Mouse (Mus musculus) kidney, embryonic 14.5 days (tissue): ENCODE measurements around the gene Glycam1. TPM values are rescaled to one million over a fixed set of nuclear protein-coding genes. Genes with fewer than 3 reads are reported as not detected.

Source experiments
- ATAC-seq: fragments of 200-750 bp; cut with Nextera tagmentation; 2 replicates; pipeline ENCODE4 v1.8.0; 2017; ENCODE audit warnings: moderate number of reproducible peaks, mild to moderate bottlenecking, moderate TSS enrichment, moderate library complexity; ENCODE audit not compliant: low FRiP score, low TSS enrichment
- H3K27ac ChIP-seq: fragments of 300-500 bp; sonication (generic); 2 replicates; pipeline ENCODE4 v1.5.1; 2014; ENCODE audit warnings: low read depth, mild to moderate bottlenecking, low read length, moderate library complexity, mixed read lengths
- H3K27me3 ChIP-seq: fragments of 300-500 bp; sonication (generic); 2 replicates; pipeline ENCODE4 v1.6.1; 2014; ENCODE audit warnings: mild to moderate bottlenecking, low read length; ENCODE audit not compliant: control insufficient read depth, insufficient read depth
- H3K36me3 ChIP-seq: fragments of 300-500 bp; sonication (generic); 2 replicates; pipeline ENCODE4 v1.6.1; 2014; ENCODE audit warnings: low read length, mixed read lengths; ENCODE audit not compliant: control insufficient read depth, insufficient read depth
- H3K4me1 ChIP-seq: fragments of 300-500 bp; sonication (generic); 2 replicates; pipeline ENCODE4 v1.6.1; 2014; ENCODE audit warnings: low read length, mixed read lengths; ENCODE audit not compliant: control insufficient read depth, insufficient read depth
- H3K4me2 ChIP-seq: fragments of 300-500 bp; sonication (generic); replicated peaks from 2 replicates; pipeline ENCODE4 v1.6.1; 2014; ENCODE audit warnings: low read depth, mild to moderate bottlenecking, low read length
- H3K4me3 ChIP-seq: fragments of 300-500 bp; sonication (generic); 2 replicates; pipeline ENCODE4 v1.5.1; 2014; ENCODE audit warnings: mild to moderate bottlenecking, low read length
- H3K9ac ChIP-seq: fragments of 300-500 bp; sonication (generic); 2 replicates; pipeline ENCODE4 v1.6.1; 2014; ENCODE audit warnings: low read depth, mild to moderate bottlenecking, low read length, moderate library complexity
- H3K9me3 ChIP-seq: fragments of 300-500 bp; sonication (generic); 2 replicates; pipeline ENCODE4 v1.6.1; 2016; ENCODE audit warnings: low read length; ENCODE audit not compliant: control insufficient read depth
- WGBS: fragments of 180-500 bp; shearing (Covaris S2); extraction: QIAGEN DNeasy Blood & Tissue Kit; methylation state at CpG from one replicate; pipeline ENCODE4 v1.1.7; 2014; 5-methylcytosine and 5-hydroxymethylcytosine counted together
- polyA plus RNA-seq: library from polyadenylated mRNA; unstranded; fragments of >200 nt; fragmentation: Nextera tagmentation; extraction: Ambion mirVana; gene quantifications from 2 replicates; pipeline ENCODE4 v1.2.1, GENCODE M21; 2014

Gene Glycam1
- polyA plus RNA-seq, 1 experiment from 2014 or later = not detected

GRCm38 (mm10) chr15:103534054-103534620 is 30.7 kb downstream of the Glycam1 start:
- no peak overlapping the region for H3K9ac ChIP-seq
- no peak overlapping the region for H3K27ac ChIP-seq
- peaks cover 9% of the 10 kb centered on the region; the same call in 1 of the 2 replicates for H3K4me1 ChIP-seq
- no peaks in the 10 kb centered on the region for H3K36me3 ChIP-seq
- WGBS = 82% methylated on average over 7 of the region's 7 CpGs
- no peaks in the 10 kb centered on the region for H3K9me3 ChIP-seq
- no peak overlapping the region for H3K4me3 ChIP-seq
- peaks cover 11% of the 10 kb centered on the region; the same call in 1 of the 2 replicates for H3K27me3 ChIP-seq
- no peak for ATAC-seq
- no peak overlapping the region for H3K4me2 ChIP-seq

GRCm38 (mm10) chr15:103530372-103530771 is 34.5 kb downstream of the Glycam1 start:
- Histone ChIP-seq H3K27ac (no peak overlapping the region), H3K9ac (no peak overlapping the region), H3K4me2 (no peak overlapping the region), H3K9me3 (no peaks in the 10 kb centered on the region), H3K4me3 (no peak overlapping the region), H3K4me1 (0 out of 2 replicates have a peak, but pooled peaks cover 3% of the 10 kb centered on the region), H3K36me3 (no peaks in the 10 kb centered on the region), H3K27me3 (no peaks in the 10 kb centered on the region; the same call in 1 of the 2 replicates)
- ATAC-seq = peak; percentile 74; the same call in 1 of the 2 replicates
- 7% methylated on average over 5 of the region's 5 CpGs for WGBS

- no peaks in the 10 kb centered on the region for H3K4me1 ChIP-seq
- no peak overlapping the region for H3K27ac ChIP-seq
- H3K4me2 ChIP-seq = no peak overlapping the region
- no peak for ATAC-seq
- no peak overlapping the region for H3K9ac ChIP-seq
- H3K9me3 ChIP-seq = no peaks in the 10 kb centered on the region
- WGBS = 62% methylated on average over 3 of the region's 3 CpGs
- H3K4me3 ChIP-seq = no peak overlapping the region
- no peaks in the 10 kb centered on the region for H3K27me3 ChIP-seq
- H3K36me3 ChIP-seq = no peaks in the 10 kb centered on the region
These were observed 41.7 kb downstream of the Glycam1 start for GRCm38 (mm10) chr15:103523156-103523555.

DNA sequence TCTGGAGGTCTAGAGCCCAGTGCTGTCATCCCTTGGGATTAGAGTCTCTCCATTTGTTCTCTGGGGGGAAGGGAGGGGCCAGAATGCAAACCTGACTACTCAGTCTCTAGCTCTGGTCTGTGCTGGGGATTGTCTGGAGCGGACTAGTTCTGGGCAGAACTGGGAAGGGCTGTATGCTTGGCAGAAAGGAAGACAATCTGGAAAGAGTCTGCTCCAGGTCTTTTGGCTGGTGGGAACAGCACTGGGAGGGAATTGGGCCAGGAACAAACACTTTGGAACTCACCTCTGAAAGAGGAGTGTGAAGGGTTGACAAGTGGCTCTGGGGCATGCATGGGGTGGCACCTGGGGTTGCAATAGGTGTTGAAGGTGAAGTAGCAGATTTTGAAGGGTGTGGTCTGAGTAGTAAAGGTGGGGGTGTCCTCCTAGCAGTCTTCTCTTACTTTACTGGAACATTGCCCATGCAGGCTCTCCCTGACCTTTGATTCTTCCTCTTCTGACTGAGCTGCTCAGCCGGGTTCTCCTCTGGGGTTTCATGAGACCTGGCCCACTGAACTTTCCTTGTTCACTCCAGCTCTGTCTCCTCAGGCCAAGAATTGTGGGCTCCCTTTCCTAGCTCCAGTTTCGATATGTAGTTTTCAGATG is 42.3 kb downstream of the Glycam1 start:
- Histone ChIP-seq H3K4me3 (no peak overlapping the region), H3K36me3 (no peaks in the 10 kb centered on the region), H3K4me1 (no peaks in the 10 kb centered on the region), H3K27ac (no peak overlapping the region), H3K9me3 (no peaks in the 10 kb centered on the region), H3K4me2 (no peak overlapping the region), H3K27me3 (no peaks in the 10 kb centered on the region), H3K9ac (no peak overlapping the region)
- WGBS = 75% methylated on average over 3 of the region's 3 CpGs
- ATAC-seq = no peak

DNA sequence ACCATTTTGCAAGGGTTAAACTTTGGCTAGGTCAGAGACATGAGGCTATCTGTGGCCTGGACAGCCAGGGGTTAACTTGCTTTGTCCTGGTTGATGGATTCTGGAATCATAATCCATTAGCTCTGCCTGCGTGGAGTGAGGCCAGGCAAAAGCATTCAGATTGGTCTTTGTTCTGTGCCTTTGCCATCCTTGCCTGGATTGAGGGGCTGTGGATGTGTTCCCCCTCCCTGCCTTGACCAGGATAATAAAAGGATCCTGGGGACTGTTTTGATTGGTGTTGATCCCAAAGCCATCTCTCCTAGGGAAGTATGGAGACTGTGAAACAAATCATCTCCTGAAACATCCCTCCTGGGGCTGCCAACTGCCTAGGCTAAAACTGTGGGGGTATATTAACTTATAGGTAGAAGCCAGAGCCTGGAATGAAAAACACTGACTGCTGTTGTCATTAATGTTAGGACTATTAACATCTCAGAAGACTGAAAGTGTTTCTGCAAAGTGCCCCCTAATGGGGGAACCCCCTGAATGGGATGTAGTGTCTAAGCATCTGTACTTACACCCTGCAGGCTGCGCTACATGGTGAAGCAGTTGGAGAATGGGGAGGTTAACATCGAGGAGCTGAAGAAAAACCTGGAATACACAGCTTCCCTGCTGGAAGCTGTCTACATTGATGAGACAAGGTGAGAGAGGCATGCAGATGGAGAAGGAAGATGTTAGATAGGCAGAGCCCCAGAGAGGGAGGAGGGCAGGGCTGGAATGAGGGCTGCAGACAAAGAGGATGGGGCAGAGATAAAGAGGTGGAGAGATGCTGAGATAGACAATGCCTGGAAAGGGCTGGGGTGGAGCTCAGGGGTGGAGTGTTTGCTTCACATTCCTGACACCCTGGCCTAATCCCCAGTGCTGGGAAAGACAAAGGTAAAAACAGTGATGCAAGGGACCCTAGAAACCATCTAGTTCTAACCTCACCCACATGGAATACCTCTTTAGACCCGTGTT is 45.2 kb downstream of the Glycam1 start:
- H3K9ac ChIP-seq = no peak overlapping the region
- WGBS = 31% methylated on average over 4 of the region's 4 CpGs
- ATAC-seq = 0 out of 2 replicates have a peak, but pooled peaks have one; percentile 18

DNA sequence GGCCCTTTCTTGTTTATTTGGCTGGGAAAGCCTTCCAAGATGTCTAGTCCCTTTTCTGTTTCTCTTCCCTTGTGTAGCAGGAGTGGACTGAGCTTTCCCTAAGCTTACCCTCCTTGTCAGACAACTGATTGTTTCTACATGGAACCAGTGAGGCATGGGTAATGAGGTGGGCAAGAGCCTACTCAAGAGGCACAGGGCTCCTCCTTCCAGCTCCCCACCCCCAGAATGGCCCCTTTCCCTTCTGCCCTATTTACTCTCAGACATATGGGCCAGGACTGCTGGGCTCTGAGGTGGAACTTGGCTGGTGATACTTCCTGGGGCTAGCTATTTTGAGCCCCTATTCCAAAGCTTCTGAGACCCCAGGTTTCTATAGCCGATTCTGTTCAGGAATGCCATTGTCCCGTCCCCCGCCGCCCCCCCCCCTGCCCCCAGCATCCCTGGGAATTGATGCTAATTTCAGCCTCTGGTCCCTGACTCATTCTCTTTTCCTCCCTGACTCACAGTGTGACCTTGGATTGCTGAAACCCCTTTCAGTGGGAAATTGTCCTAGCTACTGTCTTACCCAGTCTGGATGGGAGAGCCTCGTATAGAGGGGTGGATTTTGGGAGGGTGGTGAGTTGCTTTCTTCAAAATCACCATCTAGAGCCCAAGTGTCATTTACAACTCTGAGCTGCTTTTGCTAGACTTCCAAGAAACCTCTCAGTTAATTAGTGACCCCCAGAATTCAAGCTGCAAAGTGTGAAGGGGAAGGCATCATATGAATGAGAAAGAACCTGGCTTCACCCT is 46.1 kb downstream of the Glycam1 start:
- no peak overlapping the region for H3K4me3 ChIP-seq
- ATAC-seq = peak; percentile 36; the same call in 1 of the 2 replicates
- H3K9ac ChIP-seq = no peak overlapping the region
- no peak overlapping the region for H3K4me2 ChIP-seq
- 0 out of 2 replicates have a peak, but pooled peaks cover 4% of the 10 kb centered on the region for H3K4me1 ChIP-seq
- H3K9me3 ChIP-seq = no peaks in the 10 kb centered on the region
- H3K27ac ChIP-seq = peak overlapping the region; percentile 38; the same call in 1 of the 2 replicates
- no peaks in the 10 kb centered on the region for H3K27me3 ChIP-seq
- 12% methylated on average over 5 of the region's 5 CpGs for WGBS
- H3K36me3 ChIP-seq = no peaks in the 10 kb centered on the region

More for the DNA sequence above, 45.2 kb downstream of the Glycam1 start:
- Histone ChIP-seq H3K36me3 (no peaks in the 10 kb centered on the region), H3K4me3 (no peak overlapping the region), H3K27me3 (no peaks in the 10 kb centered on the region), H3K27ac (no peak overlapping the region), H3K4me1 (0 out of 2 replicates have a peak, but pooled peaks cover 2% of the 10 kb centered on the region), H3K9me3 (no peaks in the 10 kb centered on the region), H3K4me2 (no peak overlapping the region)

DNA sequence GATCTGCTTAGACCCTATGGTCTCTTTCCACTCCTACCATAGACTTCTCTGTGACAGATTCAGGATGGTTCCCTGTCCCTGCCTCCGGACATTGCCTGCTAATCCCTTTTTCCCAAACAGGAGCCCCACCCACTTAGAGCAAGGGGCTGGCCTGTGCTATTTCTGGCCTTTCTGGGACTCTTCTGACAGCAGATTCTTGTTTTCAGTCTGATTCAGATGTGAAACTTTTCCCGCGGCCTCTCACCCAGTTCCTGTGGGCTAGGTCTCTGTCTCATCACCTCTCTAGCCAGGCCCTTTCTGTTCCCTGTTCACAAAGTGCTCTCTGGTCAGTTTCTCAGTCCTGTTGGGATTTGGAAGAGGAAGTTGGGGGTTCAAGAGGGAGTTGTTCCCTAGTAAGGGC is 50.0 kb downstream of the Glycam1 start:
- H3K36me3 ChIP-seq = no peaks in the 10 kb centered on the region
- no peak overlapping the region for H3K4me3 ChIP-seq
- H3K27me3 ChIP-seq = 0 out of 2 replicates have a peak, but pooled peaks cover 2% of the 10 kb centered on the region
- 0 out of 2 replicates have a peak, but pooled peaks cover 4% of the 10 kb centered on the region for H3K4me1 ChIP-seq
- ATAC-seq = no peak
- H3K9me3 ChIP-seq = no peaks in the 10 kb centered on the region
- H3K27ac ChIP-seq = no peak overlapping the region
- H3K9ac ChIP-seq = no peak overlapping the region
- 45% methylated on average over 3 of the region's 3 CpGs for WGBS
- H3K4me2 ChIP-seq = no peak overlapping the region

DNA sequence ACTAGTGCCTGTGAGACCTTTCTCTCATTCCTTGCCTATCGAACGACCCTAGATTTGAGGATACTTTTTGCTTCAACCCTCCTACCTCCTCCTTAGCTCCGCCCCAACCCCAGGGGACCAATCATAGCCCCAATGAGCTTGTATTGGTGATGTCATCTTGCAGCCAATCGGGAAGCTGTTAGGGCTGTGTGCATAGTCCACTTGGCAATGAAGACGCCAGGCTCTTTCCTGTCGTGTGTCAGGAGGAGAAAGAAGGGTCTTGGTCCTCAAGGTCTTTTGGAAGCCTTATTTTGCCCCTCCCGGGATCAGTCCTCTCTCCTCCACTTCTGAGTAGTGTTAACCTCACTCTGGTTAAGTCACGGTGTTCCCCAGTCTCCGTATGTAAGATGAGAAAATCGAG is 50.8 kb downstream of the Glycam1 start:
- 5% methylated on average over 10 of the region's 10 CpGs for WGBS
- Histone ChIP-seq H3K4me2 (peak overlapping the region; percentile 46), H3K9ac (no peak overlapping the region), H3K4me3 (peak overlapping the region; percentile 30), H3K36me3 (no peaks in the 10 kb centered on the region), H3K27me3 (0 out of 2 replicates have a peak, but pooled peaks cover 2% of the 10 kb centered on the region), H3K9me3 (no peaks in the 10 kb centered on the region), H3K27ac (no peak overlapping the region), H3K4me1 (0 out of 2 replicates have a peak, but pooled peaks cover 4% of the 10 kb centered on the region)
- peak; percentile 98 for ATAC-seq
